Mouse (Mus musculus) forebrain, embryonic 15.5 days (tissue): Measurements from ENCODE around the gene Spats2. TPM values are rescaled to one million over a fixed set of nuclear protein-coding genes. Genes with fewer than 3 reads are reported as not detected.
"Not testable (repeated sequence)": the region's sequence is repeated elsewhere in the genome, so short reads cannot be mapped to it uniquely, and the experiment has no call there.

Experiments
- ATAC-seq: fragments of 200-750 bp; cut with Nextera tagmentation; replicated peaks from 2 replicates; pipeline ENCODE4 v1.8.0; 2017; ENCODE audit warnings: mild to moderate bottlenecking, moderate TSS enrichment, moderate library complexity
- H3K27ac ChIP-seq: fragments of 300-500 bp; sonication (generic); replicated peaks from 2 replicates; pipeline ENCODE4 v1.5.1; 2015; ENCODE audit warnings: mild to moderate bottlenecking, inconsistent platforms
- H3K27me3 ChIP-seq: fragments of 300-500 bp; sonication (generic); 2 replicates; pipeline ENCODE4 v1.6.1; 2015; ENCODE audit warnings: inconsistent platforms
- H3K36me3 ChIP-seq: fragments of 300-500 bp; sonication (generic); 2 replicates; pipeline ENCODE4 v1.6.1; 2015; ENCODE audit warnings: mild to moderate bottlenecking, inconsistent platforms
- H3K4me1 ChIP-seq: fragments of 300-500 bp; sonication (generic); 2 replicates; pipeline ENCODE4 v1.6.1; 2015; ENCODE audit warnings: inconsistent platforms
- H3K4me2 ChIP-seq: fragments of 300-500 bp; sonication (generic); replicated peaks from 2 replicates; pipeline ENCODE4 v1.6.1; 2015; ENCODE audit warnings: mild to moderate bottlenecking, inconsistent platforms
- H3K4me3 ChIP-seq: fragments of 300-500 bp; sonication (generic); 2 replicates; pipeline ENCODE4 v1.5.1; 2015; ENCODE audit warnings: mild to moderate bottlenecking, inconsistent platforms
- H3K9ac ChIP-seq: fragments of 300-500 bp; sonication (generic); replicated peaks from 2 replicates; pipeline ENCODE4 v1.6.1; 2015; ENCODE audit warnings: mild to moderate bottlenecking, inconsistent platforms
- H3K9me3 ChIP-seq: fragments of 300-500 bp; sonication (generic); 2 replicates; pipeline ENCODE4 v1.6.1; 2016; ENCODE audit warnings: inconsistent platforms
- WGBS: fragments of 180-500 bp; shearing (Covaris S2); methylation state at CpG from one replicate; pipeline ENCODE4 v1.1.7; 2015; ENCODE audit warnings: mixed read lengths; 5-methylcytosine and 5-hydroxymethylcytosine counted together
- polyA plus RNA-seq: library from polyadenylated mRNA; unstranded; fragments of >200 nt; fragmentation: Nextera tagmentation; extraction: Ambion mirVana; gene quantifications from 2 replicates; pipeline ENCODE4 v1.2.1, GENCODE M21; 2015

The Spats2 gene
- 42.9 and 43.7 TPM in 2 replicates for polyA plus RNA-seq

DNA sequence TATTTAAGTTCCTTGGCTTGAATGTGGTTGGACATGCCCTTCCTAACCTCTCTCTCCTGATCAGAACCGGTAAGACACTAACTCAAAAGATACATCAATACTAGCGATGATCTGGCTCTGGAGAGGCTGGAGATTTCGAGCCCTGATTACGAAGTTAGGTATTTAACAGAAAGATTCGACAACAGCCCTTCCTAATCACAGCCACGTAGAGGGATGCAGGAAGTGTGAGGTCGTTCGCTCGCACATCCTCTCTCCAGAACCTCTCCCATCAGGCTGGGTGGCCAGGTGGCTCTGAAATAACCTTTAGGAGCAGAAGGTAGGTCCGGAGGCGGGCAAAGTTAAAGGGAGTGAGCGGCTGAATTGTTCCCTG lies at the start of gene Spats2:
TSS of gene Spats2 (plus strand) at position 206 of the 370 bp plus-strand sequence.
- Histone ChIP-seq H3K9ac (peak within 1 kb of the TSS; percentile 84), H3K4me2 (peak within 1 kb of the TSS; percentile 74), H3K9me3 (no peaks in the 10 kb centered on the region), H3K27me3 (no peaks in the 10 kb centered on the region), H3K27ac (peak within 1 kb of the TSS; percentile 98), H3K4me3 (peak within 1 kb of the TSS; percentile 92), H3K4me1 (peaks cover 36% of the 10 kb centered on the region), H3K36me3 (no peaks in the 10 kb centered on the region)
- no peak for ATAC-seq
- 2% methylated on average over 12 of the region's 12 CpGs for WGBS

DNA sequence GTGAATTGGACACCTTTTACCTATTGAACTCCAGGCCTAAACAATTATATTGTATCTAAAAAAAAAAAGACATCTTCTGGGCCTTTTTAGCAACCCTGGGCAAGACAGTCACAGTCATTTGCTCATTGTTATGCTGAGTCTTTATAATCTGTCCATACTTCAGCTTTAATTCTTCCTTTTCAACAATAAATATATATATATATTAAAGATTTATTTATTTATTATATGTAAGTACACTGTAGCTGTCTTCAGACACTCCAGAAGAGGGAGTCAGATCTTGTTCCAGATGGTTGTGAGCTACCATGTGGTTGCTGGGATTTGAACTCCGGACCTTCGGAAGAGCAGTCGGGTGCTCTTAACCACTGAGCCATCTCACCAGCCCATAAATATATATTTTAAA lies 49.7 kb upstream of the Spats2 start:
- Histone ChIP-seq H3K4me2 (peak overlapping the region; percentile 92), H3K4me1 (peaks cover 20% of the 10 kb centered on the region)
- not testable (repeated sequence) for H3K27ac ChIP-seq, H3K27me3 ChIP-seq, H3K4me3 ChIP-seq, ATAC-seq, H3K9me3 ChIP-seq, H3K36me3 ChIP-seq, H3K9ac ChIP-seq
- whole genome bisulfite sequencing = 94% methylated on average over 3 of the region's 3 CpGs

DNA sequence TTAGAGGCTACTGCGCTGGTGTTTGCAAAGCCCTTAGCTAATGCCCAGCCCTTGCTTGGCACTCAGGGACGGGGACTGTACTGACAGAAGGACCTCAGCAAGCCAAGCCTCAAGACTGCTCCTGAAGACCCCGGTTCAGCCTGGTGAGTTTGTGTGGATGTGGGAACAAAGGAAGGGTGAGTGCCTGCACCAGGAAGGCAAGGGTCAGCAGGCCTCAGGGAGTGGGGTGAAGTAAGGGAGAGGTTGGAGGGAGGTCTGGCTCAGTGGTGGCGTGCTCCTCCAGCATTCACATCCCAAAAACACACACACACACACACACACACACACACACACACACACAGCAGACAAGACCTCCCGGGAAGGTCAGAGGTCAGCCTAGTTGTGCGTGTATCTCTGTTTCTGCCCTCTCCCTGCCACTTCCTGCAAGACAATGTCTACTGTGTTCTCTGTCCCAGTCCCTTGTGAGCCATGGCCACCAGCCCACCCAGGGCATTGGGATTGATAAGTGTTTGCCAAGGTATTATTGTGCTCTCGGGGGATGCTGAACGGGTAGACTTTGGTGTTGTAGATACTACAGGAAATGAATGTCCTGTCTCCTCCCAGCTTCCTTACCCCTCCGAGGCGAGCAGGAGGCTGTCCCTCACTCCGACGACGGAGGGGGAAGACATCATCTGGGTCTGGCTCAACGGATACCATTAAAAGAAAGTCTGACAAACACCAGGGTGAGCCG lies 47.4 kb upstream of the Spats2 start:
- ATAC-seq = no peak
- Histone ChIP-seq H3K27ac (no peak overlapping the region), H3K27me3 (no peaks in the 10 kb centered on the region), H3K9me3 (no peaks in the 10 kb centered on the region), H3K4me3 (no peak overlapping the region), H3K4me2 (no peak overlapping the region), H3K4me1 (peaks cover 20% of the 10 kb centered on the region), H3K9ac (no peak overlapping the region), H3K36me3 (0 out of 2 replicates have a peak, but pooled peaks cover 3% of the 10 kb centered on the region)
- 81% methylated on average over 15 of the region's 15 CpGs for WGBS

DNA sequence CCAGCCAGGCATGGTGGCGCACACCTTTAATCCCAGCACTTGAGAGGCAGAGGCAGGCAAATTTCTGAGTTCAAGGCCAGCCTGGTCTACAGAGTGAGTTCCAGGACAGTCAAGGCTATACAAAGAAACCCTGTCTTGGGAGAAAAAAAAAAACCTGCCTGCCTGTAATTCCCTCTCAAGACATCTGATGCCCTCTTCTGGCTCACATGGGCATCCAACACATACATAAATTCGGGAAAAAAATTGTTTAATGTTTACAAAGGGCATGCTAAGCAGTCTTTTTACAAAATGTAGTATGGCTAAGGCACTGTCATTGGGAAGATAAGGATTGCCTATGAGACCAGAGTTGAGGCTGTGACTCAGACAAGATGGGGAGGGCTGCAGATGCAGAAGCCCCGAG lies 45.9 kb upstream of the Spats2 start:
- no peaks in the 10 kb centered on the region; the same call in 1 of the 2 replicates for H3K27me3 ChIP-seq
- no peak overlapping the region for H3K4me2 ChIP-seq
- H3K27ac ChIP-seq = no peak overlapping the region
- 0 out of 2 replicates have a peak, but pooled peaks cover 3% of the 10 kb centered on the region for H3K36me3 ChIP-seq
- ATAC-seq = no peak
- no peak overlapping the region for H3K9ac ChIP-seq
- H3K4me3 ChIP-seq = no peak overlapping the region
- peaks cover 15% of the 10 kb centered on the region for H3K4me1 ChIP-seq
- 91% methylated on average over 3 of the region's 3 CpGs for WGBS
- H3K9me3 ChIP-seq = no peaks in the 10 kb centered on the region

DNA sequence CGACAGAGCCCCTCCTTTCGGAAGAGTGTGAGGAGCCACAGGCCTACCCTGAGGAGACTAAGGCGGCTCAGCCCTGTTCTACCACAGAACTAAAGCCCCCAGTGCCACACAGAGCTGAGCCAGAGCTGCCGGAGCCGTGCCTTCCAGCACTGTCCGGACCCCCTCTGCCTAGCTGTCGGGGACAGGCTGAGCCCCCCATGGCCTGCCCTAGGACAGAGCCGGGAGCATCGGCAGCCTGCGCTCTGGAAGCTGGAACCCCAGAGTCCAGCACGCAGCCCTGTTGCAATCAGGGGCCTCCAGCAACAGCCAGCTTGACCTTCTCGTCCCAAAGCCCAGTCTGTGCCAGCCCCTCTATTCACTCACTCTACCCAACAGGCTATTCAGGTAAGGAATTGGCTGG lies 43.4 kb upstream of the Spats2 start:
- Histone ChIP-seq H3K9ac (no peak overlapping the region), H3K27ac (no peak overlapping the region), H3K9me3 (no peaks in the 10 kb centered on the region), H3K36me3 (0 out of 2 replicates have a peak, but pooled peaks cover 3% of the 10 kb centered on the region), H3K27me3 (peaks cover 25% of the 10 kb centered on the region), H3K4me2 (no peak overlapping the region), H3K4me1 (0 out of 2 replicates have a peak, but pooled peaks cover 4% of the 10 kb centered on the region), H3K4me3 (no peak overlapping the region)
- no peak for ATAC-seq
- WGBS = 91% methylated on average over 12 of the region's 12 CpGs

- H3K9me3 ChIP-seq = no peaks in the 10 kb centered on the region
- H3K4me1 ChIP-seq = 0 out of 2 replicates have a peak, but pooled peaks cover 4% of the 10 kb centered on the region
- no peak overlapping the region for H3K4me3 ChIP-seq
- no peak overlapping the region for H3K4me2 ChIP-seq
- H3K27me3 ChIP-seq = peaks cover 30% of the 10 kb centered on the region
- H3K9ac ChIP-seq = no peak overlapping the region
- no peak for ATAC-seq
- 92% methylated on average over 16 of the region's 16 CpGs for whole genome bisulfite sequencing
- no peak overlapping the region for H3K27ac ChIP-seq
- 0 out of 2 replicates have a peak, but pooled peaks cover 3% of the 10 kb centered on the region for H3K36me3 ChIP-seq
These were observed 42.9 kb upstream of the Spats2 start for GRCm38 (mm10) chr15:99082840-99083239.

- Histone ChIP-seq H3K27ac (no peak overlapping the region), H3K36me3 (0 out of 2 replicates have a peak, but pooled peaks cover 3% of the 10 kb centered on the region), H3K9me3 (no peaks in the 10 kb centered on the region), H3K9ac (no peak overlapping the region), H3K4me1 (peaks cover 8% of the 10 kb centered on the region), H3K27me3 (peaks cover 34% of the 10 kb centered on the region), H3K4me3 (no peak overlapping the region), H3K4me2 (no peak overlapping the region)
- no peak for ATAC-seq
- 71% methylated on average over 9 of the region's 9 CpGs for WGBS
These were observed 42.5 kb upstream of the Spats2 start for GRCm38 (mm10) chr15:99083258-99083657.

DNA sequence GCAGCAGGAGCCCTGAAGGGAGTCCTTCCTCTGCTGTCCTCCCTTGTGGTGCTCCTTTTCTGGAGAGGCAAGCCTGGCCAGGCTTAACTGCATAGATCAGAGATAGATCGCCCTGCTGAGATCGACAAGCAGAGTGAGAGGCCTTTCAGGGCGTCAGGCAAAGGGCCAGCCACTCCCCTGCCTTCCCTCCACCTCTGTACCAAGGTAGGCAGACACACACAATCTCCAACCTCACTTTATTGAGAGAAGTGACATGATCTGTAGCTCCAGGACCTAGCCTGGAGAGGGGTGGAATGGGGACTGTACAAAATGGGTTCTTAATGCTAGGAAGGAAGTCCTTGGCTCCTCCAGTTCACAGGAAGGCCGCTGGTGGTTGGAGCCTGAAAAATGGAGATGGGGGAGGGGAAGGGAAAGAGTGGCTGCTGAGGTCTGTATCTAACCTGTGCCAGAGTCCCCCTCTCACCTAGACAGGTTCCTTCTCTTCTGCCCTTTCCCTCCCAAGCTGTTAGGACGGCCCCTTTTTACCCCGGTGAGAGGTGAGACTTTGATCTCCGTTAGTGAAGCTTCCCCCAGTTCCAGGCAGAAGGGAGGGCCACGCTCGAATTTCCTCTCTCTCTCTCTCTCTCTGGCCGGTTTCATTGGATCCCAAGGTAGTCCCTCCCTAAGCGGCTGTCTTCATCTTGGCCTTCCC lies 41.7 kb upstream of the Spats2 start:
- Histone ChIP-seq H3K4me2 (no peak overlapping the region), H3K4me3 (no peak overlapping the region)

DNA sequence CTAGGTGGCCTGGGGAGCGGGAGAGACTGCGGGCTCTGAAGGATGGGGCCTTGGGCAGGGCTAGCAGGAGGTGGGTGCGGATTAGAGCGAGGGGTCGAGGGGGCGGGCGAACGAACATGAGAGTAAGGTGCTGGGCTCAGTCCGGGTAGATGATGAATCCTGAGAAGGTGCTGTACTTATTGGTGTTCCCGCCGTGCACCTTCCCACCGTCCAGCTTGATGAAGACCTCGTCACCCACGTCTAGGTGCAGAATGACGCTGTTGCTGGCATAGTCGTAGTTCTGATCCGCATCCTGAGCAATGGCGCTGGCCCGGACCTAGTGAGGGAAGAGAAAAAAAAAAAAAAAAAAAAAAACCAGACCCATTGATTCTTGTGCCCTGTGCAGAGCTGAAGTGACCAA lies 41.1 kb upstream of the Spats2 start:
- Histone ChIP-seq H3K36me3 (0 out of 2 replicates have a peak, but pooled peaks cover 3% of the 10 kb centered on the region), H3K9ac (no peak overlapping the region), H3K4me1 (peaks cover 13% of the 10 kb centered on the region), H3K4me2 (no peak overlapping the region), H3K27ac (no peak overlapping the region), H3K9me3 (no peaks in the 10 kb centered on the region), H3K27me3 (peaks cover 48% of the 10 kb centered on the region), H3K4me3 (no peak overlapping the region)
- ATAC-seq = no peak
- 13% methylated on average over 19 of the region's 19 CpGs for WGBS

More for the DNA sequence above, 41.7 kb upstream of the Spats2 start:
- 0 out of 2 replicates have a peak, but pooled peaks cover 3% of the 10 kb centered on the region for H3K36me3 ChIP-seq
- peaks cover 11% of the 10 kb centered on the region for H3K4me1 ChIP-seq
- H3K27ac ChIP-seq = no peak overlapping the region
- H3K9me3 ChIP-seq = no peaks in the 10 kb centered on the region
- 8% methylated on average over 11 of the region's 11 CpGs for WGBS
- no peak for ATAC-seq
- H3K27me3 ChIP-seq = peaks cover 42% of the 10 kb centered on the region
- H3K9ac ChIP-seq = no peak overlapping the region

DNA sequence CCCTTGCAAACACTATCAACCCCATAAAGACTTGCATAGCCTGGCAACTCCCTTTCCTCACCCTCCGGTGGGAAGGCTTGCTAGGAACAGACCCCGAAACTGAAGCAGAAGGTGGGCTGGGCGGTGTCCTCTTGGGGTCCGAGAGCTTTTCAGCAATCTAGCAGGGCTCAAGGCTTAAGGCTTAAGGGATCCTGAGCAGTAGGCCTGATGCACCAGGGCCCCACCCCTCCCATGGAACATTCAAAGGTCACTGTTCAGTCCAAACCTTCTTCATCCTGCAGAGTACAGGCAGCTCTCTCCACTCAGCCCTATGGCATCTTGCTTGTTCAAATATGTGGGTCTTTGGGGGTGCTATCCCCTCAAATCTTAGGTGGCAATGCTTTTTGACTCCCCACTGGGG lies 39.7 kb upstream of the Spats2 start:
- Histone ChIP-seq H3K27me3 (peaks cover 53% of the 10 kb centered on the region), H3K27ac (no peak overlapping the region), H3K9ac (no peak overlapping the region), H3K4me1 (peaks cover 16% of the 10 kb centered on the region), H3K36me3 (0 out of 2 replicates have a peak, but pooled peaks cover 3% of the 10 kb centered on the region), H3K4me2 (no peak overlapping the region), H3K4me3 (no peak overlapping the region), H3K9me3 (no peaks in the 10 kb centered on the region)
- no peak for ATAC-seq
- WGBS = 80% methylated on average over 4 of the region's 4 CpGs

DNA sequence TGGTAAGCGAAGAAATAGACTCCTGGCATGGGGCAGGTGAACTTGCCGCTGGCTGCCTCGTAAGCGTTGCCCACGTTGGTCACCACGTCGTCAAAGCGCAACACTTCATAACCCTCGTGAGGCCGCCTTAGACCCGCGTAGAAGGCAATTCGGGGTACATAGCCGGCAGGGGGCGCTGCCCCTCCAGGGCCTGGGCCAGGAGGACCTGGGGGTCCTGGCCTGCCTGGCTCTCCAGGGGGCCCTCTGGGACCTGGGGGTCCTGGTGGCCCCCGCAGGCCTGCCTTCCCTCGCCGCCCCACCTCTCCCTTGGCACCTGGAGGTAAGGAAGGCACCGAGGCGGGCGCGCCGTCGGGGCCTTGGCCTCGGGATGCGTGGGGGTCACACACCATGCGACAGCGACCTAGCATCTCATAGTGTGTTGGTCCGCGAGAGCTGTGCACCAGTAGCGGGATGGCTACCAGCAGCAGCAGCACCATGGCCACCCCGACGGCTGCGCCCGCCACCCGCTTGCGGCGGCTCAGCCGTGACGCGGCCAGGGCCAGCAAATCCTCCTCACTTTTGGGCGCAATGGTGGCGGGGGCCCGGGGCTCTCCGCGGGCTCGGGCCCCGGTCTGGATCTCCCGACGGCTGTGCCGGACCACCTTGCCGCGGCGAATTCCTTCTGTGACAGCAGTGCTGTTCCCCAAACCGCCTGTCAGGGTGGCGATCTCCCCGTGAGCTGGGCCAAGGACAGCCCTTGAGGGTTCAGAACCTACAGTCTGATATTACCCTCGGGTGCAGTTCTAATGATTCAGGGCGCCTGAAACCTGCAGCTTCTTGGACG lies 38.3 kb upstream of the Spats2 start, which contains the start of gene C1ql4:
TSS of gene C1ql4 (minus strand) at position 565 of the 823 bp plus-strand sequence.
- ATAC-seq = no peak

More for the DNA sequence above, 38.3 kb upstream of the Spats2 start, which contains the start of gene C1ql4:
- Histone ChIP-seq H3K27me3 (peaks cover 53% of the 10 kb centered on the region), H3K4me1 (peaks cover 16% of the 10 kb centered on the region), H3K4me3 (peak within 1 kb of the TSS; percentile 27), H3K4me2 (peak within 1 kb of the TSS; percentile 41), H3K9ac (peak within 1 kb of the TSS; percentile 20; the same call in 1 of the 2 replicates), H3K27ac (no peak within 1 kb of the TSS), H3K36me3 (0 out of 2 replicates have a peak, but pooled peaks cover under 1% of the 10 kb centered on the region), H3K9me3 (no peaks in the 10 kb centered on the region)
- WGBS = 7% methylated on average over 60 of the region's 60 CpGs
